Mouse (Mus musculus) embryo, embryonic 9.5 days (tissue): ENCODE data around the gene Dpp6.

Experiments
- DNase-seq: peaks from one replicate; pipeline ENCODE4 v3.0.0-alpha.2; 2017; ENCODE audit errors: extremely low spot score

The Dpp6 gene

DNA sequence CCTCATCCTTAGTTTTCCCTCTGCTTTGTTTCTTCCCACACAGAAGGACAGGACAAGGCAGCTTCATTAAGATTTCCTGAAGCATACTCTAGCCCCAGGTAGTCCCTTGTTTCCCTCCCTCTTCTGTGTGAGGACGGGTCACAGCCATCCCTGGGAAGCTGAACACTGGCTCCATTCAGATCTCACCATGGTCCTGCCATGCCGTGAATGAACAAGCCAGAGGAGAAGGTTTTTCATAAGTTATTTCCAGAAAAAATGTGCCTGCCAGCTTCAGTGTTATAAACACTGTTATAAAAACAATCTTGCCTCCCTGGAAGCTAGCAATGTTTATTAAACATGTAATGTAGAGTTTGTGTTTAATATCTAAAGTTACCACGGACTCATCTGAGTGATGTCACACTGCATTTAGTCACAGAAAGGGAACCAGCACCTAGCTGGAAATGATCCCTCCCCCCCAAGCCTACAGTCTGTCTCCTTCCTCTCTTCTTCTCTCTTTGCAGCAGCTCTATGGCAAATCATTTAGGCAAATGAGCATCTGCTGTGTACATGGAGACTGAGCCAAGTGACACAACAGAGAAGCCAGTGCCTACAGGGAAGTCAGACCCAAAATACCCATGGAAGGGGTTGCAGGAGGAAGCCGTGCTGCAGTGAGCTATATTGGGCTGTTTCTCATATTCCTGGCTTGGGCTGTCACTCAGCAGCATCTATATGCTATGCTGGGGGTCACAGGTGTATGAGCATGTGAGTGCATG, 128.3 kb downstream of the Dpp6 start:
- no peak for DNase-seq

DNA sequence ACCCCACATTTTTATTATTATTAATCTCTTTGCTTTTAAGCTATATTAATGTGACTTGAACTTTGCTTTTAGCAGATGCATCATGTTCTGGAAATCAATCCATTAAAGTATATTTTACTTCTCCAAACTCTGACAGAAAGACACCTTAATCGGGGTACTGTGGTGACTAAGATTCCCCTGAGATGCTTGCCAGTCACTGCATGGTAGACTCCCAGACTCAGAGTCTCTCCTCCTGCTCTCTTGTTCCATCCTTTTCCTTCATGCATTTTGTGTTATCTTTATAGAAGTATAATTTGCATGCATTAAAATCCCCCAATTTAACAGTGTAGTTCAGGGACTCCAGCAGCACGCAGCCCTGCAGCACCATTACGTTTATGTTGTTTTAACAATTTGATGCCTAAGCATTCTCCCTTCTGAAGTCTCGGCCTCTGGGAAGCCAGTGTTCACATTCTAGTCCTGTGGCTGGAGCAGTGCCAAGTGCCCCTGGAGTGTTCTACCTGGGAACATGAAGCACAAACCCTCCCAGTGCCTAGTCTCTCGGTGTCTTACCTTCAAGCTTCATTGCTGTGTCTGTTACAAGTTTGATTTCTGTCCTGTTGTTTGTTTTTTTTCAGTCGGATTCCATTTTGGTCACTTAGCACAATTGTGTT, 153.1 kb downstream of the Dpp6 start:
- no peak for DNase-seq

DNA sequence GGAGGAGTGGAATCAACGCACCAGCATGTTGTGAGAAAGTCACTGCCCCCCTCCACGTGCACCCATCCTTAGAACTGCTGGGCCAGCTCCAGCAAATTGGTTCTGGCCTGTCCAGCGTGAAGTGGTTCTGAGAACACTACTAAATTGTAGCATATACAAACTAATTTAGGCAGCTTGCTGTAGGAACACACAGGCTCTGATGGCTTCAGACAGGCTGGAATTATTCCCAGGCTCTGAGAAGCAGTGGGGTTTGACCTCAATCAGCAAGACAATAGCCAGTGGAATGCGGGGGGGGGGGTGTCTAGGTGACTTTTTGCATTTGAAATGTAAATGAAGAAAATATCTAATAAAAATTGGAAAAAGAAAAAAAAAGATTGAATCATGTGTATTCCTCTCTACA, 156.2 kb downstream of the Dpp6 start:
- DNase-seq: no peak

DNA sequence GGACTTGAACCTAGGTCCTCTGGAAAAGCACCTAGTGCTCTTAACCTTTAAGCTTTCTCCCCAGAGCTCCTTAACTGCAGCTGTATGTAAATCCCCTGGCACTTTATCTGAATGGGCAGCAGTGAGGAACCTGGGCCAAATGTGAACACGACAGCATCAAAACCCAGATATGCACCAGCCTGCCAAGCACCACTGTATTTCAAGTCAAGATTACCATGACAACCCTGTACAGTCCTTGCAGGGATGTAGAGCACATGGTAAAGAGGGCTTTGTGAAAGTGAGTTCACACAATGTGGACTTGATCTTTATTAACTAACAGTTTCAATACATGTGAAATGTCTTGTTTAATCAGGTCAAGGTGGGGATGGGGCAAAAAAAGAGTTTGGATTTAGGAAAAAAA, 162.3 kb downstream of the Dpp6 start:
- no peak for DNase-seq

DNA sequence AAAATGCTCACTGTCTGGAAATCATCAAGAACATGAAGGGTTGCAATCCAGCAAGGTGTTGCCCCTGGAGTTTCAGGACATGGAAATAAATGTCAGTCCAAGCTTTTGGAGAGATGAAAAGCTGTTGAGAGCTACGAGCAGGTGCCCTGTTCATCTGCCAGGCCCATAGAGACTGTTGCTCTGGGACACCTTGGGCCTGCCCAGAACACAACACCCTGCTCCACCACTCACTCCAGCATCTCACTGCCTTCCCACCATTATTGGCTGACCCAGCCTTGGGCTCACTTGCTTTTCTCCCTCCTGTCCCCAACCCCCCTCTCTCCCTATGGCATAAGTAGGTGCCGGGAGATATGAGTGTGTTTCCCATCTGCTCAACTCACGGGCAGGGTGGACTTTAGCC, 162.8 kb downstream of the Dpp6 start:
- DNase-seq: no peak

DNA sequence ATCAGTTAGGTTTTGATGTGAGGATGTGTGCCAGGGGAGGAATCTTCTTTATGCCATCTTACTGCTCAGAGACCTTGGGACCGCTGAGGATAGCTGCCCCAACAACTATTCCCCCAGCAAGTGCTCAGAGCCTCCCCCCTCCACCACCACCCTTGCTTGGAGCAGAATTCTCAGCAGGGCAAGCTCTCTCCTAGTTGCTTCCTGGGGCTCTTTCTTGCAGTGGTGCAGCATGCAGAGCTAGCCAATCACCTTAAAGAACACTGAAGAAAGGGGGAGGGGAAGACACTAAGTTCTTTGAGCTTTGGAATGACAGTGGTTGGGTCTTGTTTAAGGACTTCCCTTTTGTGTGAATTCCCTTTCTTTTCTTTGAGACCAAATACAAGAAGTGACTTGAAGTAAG, 168.1 kb downstream of the Dpp6 start:
- no peak for DNase-seq

DNA sequence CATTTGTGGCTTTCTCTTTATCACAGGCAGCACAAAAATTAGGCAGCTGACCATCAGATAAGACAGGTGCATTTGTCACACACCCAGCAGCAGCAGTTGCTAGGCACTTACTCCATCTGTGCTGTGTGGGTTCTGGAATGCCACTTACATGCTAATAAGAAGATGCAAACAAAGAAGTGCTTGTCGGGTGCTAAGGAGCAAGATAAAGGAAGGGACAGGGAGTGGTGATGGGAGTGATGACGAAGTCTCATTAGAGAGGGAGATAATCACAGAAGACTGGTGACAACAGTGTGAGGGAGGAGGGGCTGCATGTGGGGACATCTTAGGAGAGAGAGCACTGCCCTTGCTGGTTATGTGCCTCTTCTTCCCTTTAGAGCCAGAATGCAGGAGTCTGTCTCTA, 174.6 kb downstream of the Dpp6 start:
- peak; percentile 23 for DNase-seq

DNA sequence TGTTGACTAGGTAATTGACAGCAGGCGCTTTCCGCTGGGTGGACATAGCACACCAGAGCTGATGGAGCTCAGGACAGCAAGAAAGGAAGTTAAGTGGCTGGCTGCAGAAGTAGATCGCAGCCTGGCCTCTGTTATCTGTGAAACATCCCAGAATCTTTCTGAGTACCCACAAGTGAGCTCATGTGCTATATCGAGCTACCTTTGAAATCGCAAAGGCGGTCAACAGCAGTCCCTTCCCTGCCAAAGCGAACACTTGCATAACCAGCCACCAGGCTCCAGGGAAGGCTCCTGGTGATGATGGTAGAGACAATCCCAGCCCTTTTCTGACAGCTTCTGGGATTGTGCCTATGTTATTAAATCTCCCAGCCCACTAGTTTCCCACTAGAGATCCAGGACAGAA, 186.5 kb downstream of the Dpp6 start:
- DNase-seq: no peak

DNA sequence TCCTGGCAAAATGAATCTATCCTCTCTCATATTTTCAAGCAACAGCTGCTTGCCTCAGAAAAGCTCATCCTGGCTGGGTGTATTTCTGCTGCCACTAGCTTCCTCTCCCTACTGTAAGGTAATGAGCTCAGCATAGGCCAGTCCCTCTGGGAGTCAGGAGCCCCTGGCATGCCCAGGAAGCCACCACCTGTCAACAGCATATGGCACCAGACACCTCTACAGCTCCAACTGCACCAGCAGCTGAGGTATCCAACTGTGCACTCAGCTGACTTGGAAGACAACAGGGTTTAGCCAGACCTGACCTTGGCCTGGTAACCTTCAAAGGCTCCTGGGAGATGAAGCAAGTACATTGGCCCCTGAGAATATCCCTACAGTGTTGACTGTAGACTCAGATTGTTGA, 192.2 kb downstream of the Dpp6 start:
- no peak for DNase-seq

DNA sequence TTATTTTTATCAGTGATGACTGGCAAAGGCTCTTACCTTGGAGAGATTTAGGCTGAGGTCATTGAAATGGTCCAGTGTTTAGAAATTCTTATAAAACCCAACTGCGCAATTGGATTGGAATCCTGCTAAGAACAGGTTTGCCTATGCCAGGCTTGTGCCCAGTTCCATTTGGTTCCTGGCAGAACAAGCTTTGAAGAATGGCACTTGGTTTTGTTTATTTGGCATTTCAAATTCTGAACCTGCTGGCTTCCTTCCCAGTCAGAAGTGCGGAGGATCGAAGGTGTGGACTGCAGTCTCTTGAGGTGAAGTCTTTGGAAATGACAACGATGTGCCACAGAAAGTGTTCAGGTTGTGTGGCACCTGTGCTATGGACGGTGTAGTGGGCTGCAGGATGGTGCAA, 193.6 kb downstream of the Dpp6 start:
- no peak for DNase-seq

DNA sequence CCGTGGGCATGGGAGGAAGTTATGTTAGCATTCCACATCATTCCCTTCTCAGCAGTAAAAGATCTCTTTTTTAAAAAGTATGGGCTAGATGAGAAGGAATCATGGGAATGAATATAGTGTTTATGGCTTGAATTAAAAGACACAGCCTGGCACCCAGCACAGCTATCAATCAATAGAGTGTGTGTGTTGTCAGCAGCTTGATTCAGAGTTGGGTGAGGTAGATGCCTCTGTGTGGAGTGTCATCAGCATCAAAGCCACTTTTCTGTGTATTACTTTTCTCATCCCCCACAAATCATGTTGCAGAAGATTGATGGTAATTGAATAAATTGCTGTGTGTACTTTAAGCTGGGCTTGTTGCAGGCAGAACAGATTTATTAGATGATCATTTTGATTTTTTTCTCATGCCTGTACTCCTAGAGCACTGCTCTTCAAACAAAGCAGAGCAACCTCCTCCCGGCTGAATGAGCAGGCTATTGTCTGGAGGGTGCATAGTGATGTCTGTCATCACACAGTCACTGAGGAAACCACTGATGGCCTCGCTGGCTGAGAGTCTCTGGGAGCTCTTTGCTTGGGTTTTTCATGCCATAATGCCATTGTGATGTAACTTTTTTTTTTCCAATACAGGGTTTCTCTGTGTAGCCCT, 201.4 kb downstream of the Dpp6 start:
- DNase-seq: no peak

DNA sequence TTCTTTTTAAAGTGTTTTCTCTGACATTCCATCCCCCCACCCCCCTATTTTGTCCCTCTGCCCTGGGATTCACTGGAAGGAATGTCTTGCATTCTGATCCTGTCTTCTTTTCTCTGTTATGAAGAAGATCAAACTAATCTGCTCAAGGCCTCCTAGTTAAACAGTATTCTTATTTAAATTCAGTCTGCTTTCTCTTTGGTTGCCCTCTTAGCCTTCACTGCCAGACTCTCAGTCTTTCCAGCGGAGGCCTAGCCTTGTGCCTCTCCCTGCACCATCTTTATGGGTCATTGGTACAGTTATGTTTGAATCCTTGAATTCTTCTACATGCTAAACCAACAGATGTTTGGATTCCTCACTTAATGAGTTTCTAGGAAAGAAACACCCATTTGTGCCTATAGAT, 211.6 kb downstream of the Dpp6 start:
- no peak for DNase-seq

DNA sequence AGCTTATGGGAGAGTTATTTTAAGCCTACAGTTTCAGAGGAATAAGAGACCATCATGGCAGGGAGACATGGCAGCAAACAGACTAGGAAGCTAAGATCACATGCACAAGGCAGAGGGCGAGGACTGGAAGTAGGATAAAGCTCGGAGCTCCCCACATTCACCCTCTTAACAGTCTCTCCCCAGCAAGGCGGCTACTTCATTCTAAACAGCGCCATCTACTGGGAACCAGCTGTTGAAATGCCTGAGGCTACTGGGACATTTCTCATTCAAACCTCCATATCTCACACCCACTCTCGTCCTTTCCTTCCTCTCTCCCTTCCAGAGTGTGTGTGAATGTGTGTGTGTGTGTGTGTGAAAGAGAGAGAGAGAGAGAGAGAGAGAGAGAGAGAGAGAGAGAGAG, 212.8 kb downstream of the Dpp6 start:
- peak; percentile 24 for DNase-seq

DNA sequence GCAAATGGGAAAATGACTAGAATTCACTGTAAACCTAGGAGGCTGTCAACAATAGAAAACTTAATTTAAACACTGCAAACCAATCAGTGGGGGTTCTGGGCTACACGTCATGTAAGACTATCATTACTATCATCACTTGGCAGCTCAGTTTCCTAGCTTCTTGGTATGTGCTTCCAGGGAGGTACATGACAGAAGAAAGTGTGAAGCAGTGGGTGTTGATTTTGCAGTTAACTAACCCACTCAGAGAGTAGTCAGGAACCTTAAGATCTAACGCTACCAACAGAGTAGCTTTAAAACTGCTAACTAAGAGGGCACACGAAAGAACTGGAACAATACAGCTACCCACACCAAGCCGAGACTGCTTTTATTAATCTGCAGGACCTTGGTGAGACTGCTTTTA, 217.9 kb downstream of the Dpp6 start:
- DNase-seq: no peak

DNA sequence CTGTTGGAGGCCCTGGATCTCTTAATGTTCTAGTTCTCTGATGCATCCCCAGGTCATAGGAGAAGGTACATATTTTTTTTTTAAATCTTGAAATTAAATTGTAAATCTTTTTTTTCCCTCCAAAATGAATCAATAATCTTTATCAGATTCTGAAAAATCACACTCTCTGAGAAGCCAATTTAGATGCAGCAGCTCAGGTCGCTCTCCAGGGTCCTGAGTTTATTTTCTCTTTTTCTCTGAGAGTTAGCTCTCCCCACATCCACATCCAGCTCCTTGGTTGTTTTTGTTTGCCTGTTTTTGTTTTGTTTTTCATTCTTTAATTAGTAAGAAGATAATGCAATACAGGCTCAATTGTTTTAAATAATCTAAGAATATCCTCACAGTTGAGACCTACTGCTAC, 218.3 kb downstream of the Dpp6 start:
- no peak for DNase-seq

DNA sequence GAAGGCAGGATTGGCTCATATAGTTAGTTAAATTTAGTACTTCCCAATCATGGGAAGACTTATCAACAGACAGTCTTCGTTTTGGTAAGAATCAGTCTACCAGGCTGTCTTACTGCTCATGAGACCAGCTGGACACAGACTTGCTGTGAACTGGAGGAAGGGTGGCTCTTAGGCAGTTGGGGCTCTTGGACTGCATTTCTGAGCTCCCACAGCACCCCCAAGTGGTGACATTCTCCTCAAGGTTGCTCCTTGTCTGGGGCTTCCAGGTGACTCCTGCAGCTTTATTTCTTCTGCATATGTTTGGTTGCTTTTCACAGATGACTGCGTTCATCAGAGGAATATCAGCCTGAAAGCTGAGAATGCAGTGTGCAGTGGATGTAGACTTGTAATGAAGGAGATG, 218.9 kb downstream of the Dpp6 start:
- peak; percentile 14 for DNase-seq

DNA sequence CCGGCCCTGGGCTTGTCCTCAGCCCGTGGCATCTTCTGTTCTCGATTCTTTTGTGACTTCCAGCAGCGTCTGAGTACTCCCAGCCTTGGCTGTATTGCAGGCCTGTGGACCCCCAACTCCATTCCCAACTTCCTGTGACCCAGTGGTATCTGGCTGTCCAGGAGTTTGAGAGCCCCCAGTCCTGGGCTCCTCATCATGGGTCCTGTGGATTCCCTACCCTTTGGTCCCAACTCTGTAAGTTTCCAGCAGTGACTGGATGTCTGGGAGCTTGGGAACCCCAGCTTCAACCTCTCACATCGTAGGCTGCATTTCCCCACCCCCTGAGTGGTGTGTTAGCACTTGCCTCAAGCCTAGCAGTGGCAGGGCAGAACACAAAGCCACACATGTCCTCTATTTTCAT, 220.8 kb downstream of the Dpp6 start:
- no peak for DNase-seq

DNA sequence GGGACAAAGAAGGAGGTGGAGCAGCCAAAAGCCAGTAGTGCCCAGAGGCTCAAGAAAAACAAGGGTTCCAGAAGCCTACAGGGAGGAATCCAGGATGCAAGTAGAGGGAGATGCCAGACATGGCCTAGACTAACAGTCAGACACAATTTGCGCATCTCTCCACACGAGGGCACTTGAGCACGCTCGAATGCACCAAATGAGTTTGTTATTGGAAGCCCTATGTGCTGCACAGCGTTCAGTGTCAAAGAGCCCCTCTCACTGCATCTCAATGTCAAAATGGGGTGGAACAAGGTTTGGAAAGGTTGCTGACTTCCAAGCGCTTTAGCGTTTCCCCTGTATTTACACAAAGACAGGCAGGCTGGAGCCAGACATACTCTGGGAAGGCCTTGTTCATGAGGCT, 231.2 kb downstream of the Dpp6 start:
- peak; percentile 24 for DNase-seq

DNA sequence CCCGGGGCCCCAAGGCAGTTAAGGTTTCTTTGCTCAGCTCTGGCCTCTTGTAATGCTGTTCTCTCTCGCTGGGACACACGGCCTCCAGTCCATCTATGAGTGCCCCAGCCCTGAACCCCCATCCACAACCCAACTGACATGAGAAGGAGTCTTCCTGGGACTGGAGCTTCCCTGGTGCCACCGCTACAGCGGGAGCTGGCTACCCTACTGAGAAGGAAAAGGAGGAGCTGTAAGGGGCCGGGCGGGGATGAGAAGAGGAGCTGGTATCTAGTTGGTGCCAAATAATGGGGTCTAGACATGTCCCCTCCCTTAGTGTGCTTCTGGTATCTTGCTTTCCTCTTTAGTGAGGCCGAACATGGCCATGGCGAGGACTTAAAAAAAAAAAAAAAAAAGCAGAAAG, 231.9 kb downstream of the Dpp6 start:
- peak; percentile 13 for DNase-seq

DNA sequence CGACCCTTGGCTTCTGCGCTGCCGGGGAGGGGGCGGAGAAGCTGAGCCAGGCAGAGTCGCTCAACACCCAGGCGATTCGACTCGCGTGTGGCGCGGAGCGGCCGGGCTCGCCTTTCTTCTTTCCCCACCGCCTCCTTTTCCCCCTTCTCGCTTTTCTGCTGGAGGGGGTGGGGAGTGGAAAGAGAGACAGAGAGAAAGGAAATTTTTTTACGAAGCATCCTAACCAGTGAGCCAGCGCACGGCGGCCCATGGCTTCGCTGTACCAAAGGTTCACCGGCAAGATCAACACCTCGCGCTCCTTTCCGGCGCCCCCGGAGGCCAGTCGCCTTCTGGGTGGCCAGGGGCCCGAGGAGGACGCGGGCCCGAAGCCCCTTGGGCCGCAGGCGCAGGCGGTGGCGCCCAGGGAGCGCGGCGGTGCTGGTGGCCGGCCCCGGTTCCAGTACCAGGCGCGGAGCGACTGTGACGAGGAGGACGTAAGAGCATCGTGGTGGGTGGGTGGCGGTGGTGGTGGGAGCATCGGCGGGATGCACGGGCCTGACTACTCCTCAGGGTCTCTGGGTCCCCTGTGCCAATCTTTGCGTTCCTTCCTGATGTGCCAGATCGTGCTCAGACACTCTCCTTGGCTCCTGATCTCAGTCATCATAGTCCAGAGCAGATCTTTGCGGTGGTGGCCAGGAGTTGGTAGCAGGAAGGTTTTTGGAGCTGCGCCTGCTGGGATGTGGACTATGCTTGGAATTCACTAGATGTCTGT, 232.5 kb downstream of the Dpp6 start:
- DNase-seq: peak; percentile 43

DNA sequence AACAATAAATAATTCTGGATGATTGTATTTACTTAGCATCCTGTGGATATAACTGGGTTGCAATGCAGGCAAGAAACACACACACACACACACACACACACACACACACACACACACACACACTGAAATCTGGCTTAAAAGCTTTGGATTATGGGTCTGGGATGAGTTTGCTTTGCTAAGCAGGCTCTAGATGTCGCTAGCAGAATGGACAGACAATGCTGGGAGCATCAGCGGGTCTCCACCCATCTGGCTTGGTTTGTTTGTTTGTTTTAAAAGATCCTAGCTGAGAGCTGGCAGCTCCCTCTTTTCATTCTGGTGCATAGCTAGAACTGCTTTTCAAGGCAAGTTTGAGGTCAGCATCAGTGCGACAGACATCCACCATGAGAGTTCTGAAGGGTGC, 234.2 kb downstream of the Dpp6 start:
- DNase-seq: no peak

DNA sequence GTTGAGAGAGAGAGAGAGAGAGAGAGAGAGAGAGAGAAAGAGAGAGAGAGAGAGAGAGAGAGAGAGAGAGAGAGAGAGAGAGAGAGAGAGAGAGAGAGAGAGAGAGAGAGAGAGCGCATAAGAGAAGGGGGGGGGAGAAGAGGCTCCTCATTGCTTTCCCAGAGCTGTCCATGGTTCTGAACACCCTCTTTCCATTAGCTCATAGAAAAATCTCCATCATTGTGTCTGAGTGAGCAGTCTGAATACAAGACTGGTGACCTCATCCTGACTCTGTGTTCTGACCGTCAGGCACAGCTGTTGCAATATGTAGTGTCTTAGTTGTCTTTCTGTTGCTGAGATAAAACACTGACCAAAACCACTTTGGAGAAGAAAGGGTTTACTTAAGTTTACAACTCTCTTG, 235.4 kb downstream of the Dpp6 start:
- DNase-seq: no peak

DNA sequence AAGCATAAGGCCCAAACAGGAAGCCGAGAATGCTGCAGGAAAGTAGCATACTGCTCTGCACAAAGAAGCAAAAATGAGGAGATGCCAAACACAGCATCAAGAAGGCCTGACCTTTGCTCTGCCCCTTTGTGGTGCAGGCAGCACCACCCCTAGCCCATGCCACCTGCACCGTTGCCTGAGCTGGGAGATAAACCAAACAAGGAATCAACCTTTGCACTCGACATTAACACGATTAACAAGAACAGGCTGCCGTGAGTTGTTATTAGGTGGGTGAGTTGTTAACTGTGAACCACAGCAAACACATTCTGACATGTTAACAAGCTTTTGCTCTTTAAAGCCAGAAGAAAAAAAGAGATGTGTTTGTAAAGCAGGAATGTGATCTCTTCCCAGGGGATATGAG, 239.4 kb downstream of the Dpp6 start:
- DNase-seq: no peak
